Mouse (Mus musculus) gastrocnemius, postnatal 14 days (tissue): ENCODE results near the gene Igf2bp2. TPM values are rescaled to one million over a fixed set of nuclear protein-coding genes. Genes with fewer than 3 reads are reported as not detected.

Experiments
- DNase-seq: peaks from one replicate; pipeline ENCODE4 v3.0.0; 2021; ENCODE audit warnings: mixed read lengths
- intact Hi-C: fragments of 180-260 bp; cut with DNase I; formaldehyde crosslinking; loops from one replicate; pipeline ENCODE4 v1.15.1; 2025; ENCODE audit warnings: low total_unique reads
- total RNA-seq, 2 experiments: library from RNA; stranded (reverse); gene quantifications; 2 replicates each; pipeline ENCODE4 v1.2.3; 2021

The Igf2bp2 gene
- total RNA-seq, 2 experiments from 2014 or later, result 4.7 to 6.9 TPM

DNA sequence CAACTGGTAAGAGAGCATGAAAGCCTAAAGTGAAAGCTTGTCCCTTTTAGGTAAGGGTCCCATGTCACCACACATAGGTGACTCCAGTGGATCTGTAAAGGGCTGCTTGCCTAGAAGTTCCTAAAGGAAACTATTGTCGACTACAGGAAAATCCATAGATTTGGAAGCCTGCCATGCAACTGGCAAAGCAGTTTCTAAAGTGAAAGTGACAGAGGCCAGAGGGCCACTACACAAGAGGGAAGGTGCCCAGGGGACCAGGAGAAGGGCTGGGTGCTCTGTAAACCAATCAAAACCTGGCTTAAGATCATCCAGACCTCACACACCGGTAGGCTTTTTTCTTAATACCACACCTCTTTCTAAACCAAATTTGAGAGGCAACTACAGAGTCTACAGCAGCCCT is 12.7 kb downstream of the Igf2bp2 start:
- DNase-seq, result no peak
- intact Hi-C loops, result no loop called here

- DNase-seq, result no peak
- intact Hi-C loops, result no loop called here
Measured at GRCm38 (mm10) chr16:22149659-22150345, 13.3 kb downstream of the Igf2bp2 start.

DNA sequence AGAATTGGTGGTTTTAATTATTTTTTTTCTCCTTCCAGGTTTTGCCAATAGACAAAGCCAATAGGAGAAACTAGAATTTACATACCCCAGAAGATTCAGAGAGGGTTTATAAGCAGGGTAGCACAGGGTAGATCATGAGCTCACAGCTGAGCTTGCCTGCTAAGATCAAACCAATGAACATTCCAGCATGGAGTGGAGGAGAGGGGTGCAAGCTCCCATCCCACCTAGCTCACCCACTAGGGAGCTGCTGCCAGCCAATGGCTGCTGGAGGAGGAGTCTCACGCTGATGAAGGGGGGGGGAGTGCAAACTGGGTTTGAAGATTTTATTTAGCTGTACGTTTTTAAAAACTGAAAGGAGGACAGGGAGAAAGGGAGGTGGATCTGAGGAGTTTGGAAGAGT is 14.0 kb downstream of the Igf2bp2 start:
- DNase-seq, result no peak
- intact Hi-C loops, result no loop called here

DNA sequence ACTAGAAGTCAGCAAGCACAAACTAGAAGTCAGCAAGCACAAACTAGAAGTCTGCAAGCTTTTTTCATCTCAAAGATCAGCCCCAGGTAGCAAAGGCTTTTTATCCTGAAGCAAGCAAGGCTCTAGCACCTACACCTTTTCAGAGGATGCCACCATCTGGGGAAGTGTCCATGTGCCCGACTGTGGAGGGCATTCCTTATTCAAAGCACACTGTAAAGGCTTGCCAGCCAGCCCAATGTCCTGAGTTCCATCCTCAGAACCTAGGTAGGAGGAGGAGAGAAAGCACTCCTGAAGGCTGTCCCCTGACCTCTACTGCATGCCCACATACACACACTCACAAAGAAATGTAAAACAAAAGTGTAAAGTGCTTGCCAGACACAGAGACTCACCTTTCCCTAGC is 16.0 kb downstream of the Igf2bp2 start:
- no peak for DNase-seq
- intact Hi-C loops, result no loop called here

- DNase-seq, result no peak
- intact Hi-C loops, result no loop called here
Measured at GRCm38 (mm10) chr16:22146071-22146470, 17.0 kb downstream of the Igf2bp2 start.

DNA sequence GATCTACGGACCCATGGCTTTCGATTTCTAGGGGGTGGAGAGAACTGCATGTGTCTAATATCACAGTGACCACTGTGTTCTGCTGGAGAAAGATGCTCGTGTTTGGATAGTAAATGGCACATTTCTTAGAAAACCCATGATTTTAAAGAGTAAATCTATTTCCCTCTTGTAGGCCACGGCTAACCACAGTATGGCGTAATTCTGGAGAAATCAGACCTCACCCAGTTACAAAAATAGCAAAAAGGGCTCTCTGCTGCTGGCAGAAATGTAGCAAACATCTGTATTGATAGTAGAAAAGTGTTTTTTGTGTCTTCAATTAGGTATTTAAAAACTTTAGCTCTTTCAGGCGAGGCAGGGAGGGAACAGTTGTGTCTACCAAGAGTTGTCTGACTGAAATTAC is 18.6 kb downstream of the Igf2bp2 start:
- no peak for DNase-seq
- intact Hi-C loops, result no loop called here

DNA sequence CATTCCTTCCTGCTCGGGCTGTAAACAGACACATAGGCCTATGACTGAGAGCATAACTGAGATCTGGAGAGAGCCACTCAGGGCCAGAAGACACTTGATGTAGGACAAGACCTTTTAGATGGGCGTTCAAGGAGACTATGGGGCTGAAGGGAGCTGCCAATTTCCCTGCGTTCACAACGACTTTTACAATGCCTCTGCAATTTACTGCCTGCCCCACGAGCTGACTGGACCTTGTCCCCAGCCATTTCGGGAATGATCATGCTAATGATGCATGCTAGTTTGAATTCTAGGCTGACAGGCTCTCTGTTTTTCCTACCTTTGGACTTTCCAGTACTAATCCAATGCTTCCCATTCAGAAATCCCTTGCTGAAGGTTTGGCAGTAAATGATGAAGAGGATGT is 22.2 kb downstream of the Igf2bp2 start:
- intact Hi-C loops, result no loop called here
- no peak for DNase-seq

- DNase-seq, result no peak
- intact Hi-C loops, result no loop called here
Measured at GRCm38 (mm10) chr16:22139821-22140220, 23.3 kb downstream of the Igf2bp2 start.

- DNase-seq, result no peak
- intact Hi-C loops, result no loop called here
Measured at GRCm38 (mm10) chr16:22136198-22136597, 26.9 kb downstream of the Igf2bp2 start.

DNA sequence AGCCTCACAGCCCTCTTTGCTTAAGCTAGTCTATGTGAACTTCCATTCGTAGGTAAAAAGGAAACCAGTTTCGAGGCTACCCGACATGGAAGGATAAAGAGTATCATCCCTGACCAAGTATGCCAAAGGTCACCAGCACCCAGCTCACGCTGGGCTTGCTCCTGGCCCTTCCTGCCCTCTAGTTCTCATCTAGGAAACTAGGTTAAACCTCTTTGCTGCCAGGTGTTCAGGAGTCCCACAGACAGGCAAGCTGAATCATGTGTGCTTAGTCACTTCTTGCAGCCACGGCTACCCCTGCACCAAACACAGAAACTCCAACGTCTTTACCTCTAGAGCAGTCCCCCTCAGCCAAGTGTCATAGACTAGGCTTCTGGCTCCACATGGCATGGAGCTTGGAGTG is 31.8 kb downstream of the Igf2bp2 start:
- intact Hi-C loops, result no loop called here
- DNase-seq, result no peak

GRCm38 (mm10) chr16:22129511-22129910 is 33.6 kb downstream of the Igf2bp2 start:
- no peak for DNase-seq
- intact Hi-C loops, result no loop called here

DNA sequence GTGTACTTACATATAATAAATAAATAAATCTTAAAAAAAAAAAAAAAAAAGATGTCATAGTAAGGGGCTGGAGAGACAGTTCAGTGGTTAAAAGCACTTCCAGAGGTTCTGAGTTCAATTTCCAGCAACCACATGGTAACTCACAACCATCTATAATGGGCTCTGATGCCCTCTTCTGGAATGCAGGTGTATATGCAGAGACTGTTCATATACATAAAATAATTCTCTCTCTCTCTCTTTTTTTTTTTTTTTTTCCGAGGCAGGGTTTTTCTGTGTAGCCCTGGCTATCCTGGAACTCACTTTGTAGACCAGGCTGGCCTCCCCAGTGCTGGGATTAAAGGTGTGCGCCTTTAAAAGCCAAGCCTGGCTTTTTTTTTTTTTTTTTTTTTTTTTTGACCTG is 34.5 kb downstream of the Igf2bp2 start:
- intact Hi-C loops, result no loop called here
- no peak for DNase-seq

DNA sequence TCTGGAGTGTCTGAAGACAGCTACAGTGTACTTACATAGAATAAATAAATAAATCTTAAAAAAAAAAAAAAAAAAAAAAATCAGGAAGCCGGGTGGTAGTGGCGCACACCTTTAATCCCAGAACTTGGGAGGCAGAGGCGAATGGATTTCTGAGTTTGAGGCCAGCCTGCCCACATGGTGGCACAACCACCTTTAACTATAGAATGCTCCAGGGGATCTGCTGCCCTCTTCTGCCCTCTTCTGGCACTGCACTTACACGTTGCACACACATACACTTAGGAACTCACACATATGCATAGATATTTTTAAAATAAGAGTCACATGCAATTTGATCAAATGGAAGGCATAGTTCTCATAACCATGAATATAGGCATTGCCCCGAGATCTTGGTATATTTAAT is 35.3 kb downstream of the Igf2bp2 start:
- DNase-seq, result no peak
- intact Hi-C loops, result no loop called here

GRCm38 (mm10) chr16:22126936-22127335 is 36.2 kb downstream of the Igf2bp2 start:
- intact Hi-C loops, result no loop called here
- DNase-seq, result no peak

DNA sequence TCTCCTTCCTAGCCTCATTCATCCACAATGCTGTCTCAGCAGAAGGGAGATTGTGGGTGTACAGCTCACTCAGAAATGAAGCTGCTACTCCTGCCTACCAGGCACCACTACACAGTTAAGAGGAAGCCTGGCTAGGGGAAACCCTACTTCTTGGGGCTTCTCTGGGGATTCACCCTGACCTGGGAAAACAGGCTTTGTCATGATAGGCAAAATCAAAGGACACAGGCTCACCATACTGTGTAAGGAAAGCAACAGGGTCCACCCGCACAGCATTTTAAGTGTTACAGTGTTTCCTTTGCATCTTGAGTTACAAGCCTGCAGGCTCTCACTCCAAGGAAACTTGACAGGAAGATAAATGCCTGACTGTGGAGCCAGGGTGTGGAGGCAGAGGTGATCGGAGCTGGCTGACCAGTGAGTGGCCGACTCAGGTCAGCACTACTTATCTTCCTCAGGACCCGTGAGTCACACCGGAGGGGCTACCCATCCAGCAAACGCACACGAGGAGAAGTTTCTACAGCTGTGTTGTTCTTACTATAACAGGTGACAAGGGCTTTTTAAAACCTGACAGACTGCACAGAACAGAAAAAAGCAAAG is 38.7 kb downstream of the Igf2bp2 start:
- no peak for DNase-seq
- intact Hi-C loops, result loop anchor here (5.0 kb wide), 1 partner anchor 292 kb away; no protein-coding TSS in a partner anchor

GRCm38 (mm10) chr16:22123658-22124057 is 39.4 kb downstream of the Igf2bp2 start:
- intact Hi-C loops, result loop anchor here (5.0 kb wide), 1 partner anchor 291 kb away; no protein-coding TSS in a partner anchor
- DNase-seq, result peak; percentile 56

- DNase-seq, result no peak
- intact Hi-C loops, result loop anchor here (5.0 kb wide), 1 partner anchor 289 kb away; no protein-coding TSS in a partner anchor
Measured at GRCm38 (mm10) chr16:22121109-22121508, 42.0 kb downstream of the Igf2bp2 start.

DNA sequence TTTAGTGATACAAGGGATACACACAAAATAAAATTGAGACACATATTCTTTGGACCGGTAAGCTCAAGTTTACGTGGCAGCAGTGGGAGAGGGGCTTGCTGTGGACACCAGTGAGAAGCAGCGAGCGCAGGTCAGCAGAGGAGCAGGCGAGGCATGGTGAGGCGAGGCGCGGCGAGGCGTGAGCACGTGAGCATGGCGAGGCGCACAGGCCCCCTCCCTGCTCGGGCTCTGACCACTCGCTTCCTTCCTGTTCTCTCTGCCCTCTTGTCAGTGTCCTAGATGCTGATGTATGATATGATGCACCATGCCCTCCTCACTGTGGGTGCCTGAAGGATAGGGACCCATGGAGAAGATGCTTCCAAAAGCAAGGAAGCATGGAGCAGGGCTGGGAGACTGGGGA is 43.6 kb downstream of the Igf2bp2 start:
- intact Hi-C loops, result no loop called here
- DNase-seq, result no peak

- DNase-seq, result no peak
- intact Hi-C loops, result no loop called here
Measured at GRCm38 (mm10) chr16:22118716-22119501, 44.2 kb downstream of the Igf2bp2 start.

DNA sequence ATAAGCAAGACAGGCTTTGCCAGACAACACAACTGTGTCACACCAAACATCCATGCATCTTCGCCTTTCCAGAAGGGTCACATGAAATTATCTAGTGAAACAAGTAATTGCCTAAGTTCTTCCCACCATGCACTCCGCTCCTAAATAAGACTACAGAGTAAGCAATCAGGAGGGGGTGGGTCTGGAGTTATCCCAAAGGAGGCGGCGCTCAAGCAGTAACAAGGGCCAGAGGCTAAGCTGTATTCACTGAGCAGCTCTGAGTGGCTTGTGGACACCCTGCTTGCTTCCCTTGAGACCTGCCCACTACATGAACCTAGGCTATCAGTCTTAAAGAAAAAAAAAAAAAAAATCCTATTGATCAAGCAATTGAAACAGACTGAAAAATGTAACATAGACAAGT is 44.9 kb downstream of the Igf2bp2 start:
- intact Hi-C loops, result no loop called here
- DNase-seq, result no peak

- intact Hi-C loops, result no loop called here
- peak; percentile 37 for DNase-seq
Measured at GRCm38 (mm10) chr16:22116748-22117147, 46.4 kb downstream of the Igf2bp2 start.
